Mouse (Mus musculus) left cerebral cortex, adult 2 months (tissue): ENCODE data around the gene Dclk3. TPM values are rescaled to one million over a fixed set of nuclear protein-coding genes. Genes with fewer than 3 reads are reported as not detected.

Experiments used
- DNase-seq, 2 experiments: peaks; one replicate each; pipeline ENCODE4 v3.0.0; 2021 to 2022; ENCODE audit warnings: low spot score in 2 of 2, mixed read lengths in 1 of 2; ENCODE audit errors: extremely low spot score in 1 of 2
- H3K27ac ChIP-seq: fragments of 200-600 bp; 2 replicates; pipeline ENCODE4 v1.8.1; 2022
- H3K4me3 ChIP-seq: fragments of 200-600 bp; 2 replicates; pipeline ENCODE4 v1.8.1; 2022
- CTCF ChIP-seq: fragments of 200-600 bp; IDR thresholded peaks from 2 replicates; pipeline ENCODE4 v1.8.1; 2022; ENCODE audit warnings: antibody characterized with exemption, mild to moderate bottlenecking, moderate library complexity
- intact Hi-C: fragments of 180-260 bp; cut with DNase I; formaldehyde crosslinking; loops from one replicate; pipeline ENCODE4 v1.15.1; 2025
- total RNA-seq, 2 experiments: library from RNA; stranded (reverse); gene quantifications; 2 replicates each; pipeline ENCODE4 v1.2.3; 2021

Dclk3 gene
- total RNA-seq, 2 experiments from 2014 or later: 50.8 to 54.7 TPM

- H3K27ac ChIP-seq: no peak overlapping the region
- no peak for DNase-seq
- H3K4me3 ChIP-seq: no peak overlapping the region
- intact Hi-C loops: no loop called here
- no peak for TF ChIP-seq CTCF
These were observed 35.0 kb downstream of the Dclk3 start for GRCm38 (mm10) chr9:111473686-111474457.

GRCm38 (mm10) chr9:111474458-111474745, 35.5 kb downstream of the Dclk3 start:
- intact Hi-C loops: no loop called here
- TF ChIP-seq CTCF: no peak
- Histone ChIP-seq H3K4me3 (no peak overlapping the region), H3K27ac (no peak overlapping the region)
- no peak for DNase-seq

- Histone ChIP-seq H3K27ac (no peak overlapping the region), H3K4me3 (no peak overlapping the region)
- no peak for TF ChIP-seq CTCF
- DNase-seq: no peak
- intact Hi-C loops: loop anchor here (5.0 kb wide), 1 partner anchor 33 kb away; no protein-coding TSS in a partner anchor
These were observed 36.4 kb downstream of the Dclk3 start for GRCm38 (mm10) chr9:111475281-111475680.

GRCm38 (mm10) chr9:111475973-111476372, 37.1 kb downstream of the Dclk3 start:
- no peak for DNase-seq
- no peak overlapping the region for H3K27ac ChIP-seq
- intact Hi-C loops: loop anchor here (5.0 kb wide), 1 partner anchor 34 kb away; no protein-coding TSS in a partner anchor
- no peak overlapping the region for H3K4me3 ChIP-seq
- TF ChIP-seq CTCF: no peak

DNA sequence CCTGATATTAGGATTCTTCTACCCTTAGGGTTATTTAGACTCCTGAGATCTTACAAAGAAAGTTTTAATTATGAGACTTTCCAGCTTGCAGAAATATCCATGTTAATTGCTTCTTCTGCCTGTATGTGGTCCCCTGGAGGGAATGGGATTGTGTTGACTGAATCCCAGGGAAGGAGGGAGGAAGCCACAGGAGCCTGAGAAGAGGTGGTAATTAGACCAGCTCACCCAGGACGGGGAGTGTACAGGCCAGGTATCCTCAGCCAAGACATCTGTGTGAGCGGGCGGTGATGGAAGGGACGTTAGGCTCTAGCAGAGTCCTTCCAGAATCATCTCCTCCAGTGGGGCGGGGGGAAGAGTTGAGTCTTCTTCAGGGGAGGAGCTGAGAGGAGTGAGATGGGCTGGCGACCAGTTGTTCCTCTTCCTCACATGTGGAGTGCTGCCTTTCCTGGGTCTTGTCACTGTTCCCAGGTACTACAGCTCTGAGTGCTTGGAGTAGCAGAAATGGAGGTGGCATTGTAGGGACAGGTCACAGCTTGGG, 37.7 kb downstream of the Dclk3 start:
- Histone ChIP-seq H3K4me3 (no peak overlapping the region), H3K27ac (no peak overlapping the region)
- intact Hi-C loops: loop anchor here (5.0 kb wide), 1 partner anchor 34 kb away; no protein-coding TSS in a partner anchor
- no peak for TF ChIP-seq CTCF
- no peak for DNase-seq

GRCm38 (mm10) chr9:111478853-111479490, 40.1 kb downstream of the Dclk3 start:
- Histone ChIP-seq H3K27ac (no peak overlapping the region), H3K4me3 (no peak overlapping the region)
- no peak for DNase-seq
- intact Hi-C loops: loop anchor here (1.0 to 5.0 kb wide), 3 partner anchors 37 to 188 kb away; no protein-coding TSS in a partner anchor
- peak; percentile 71 for TF ChIP-seq CTCF

DNA sequence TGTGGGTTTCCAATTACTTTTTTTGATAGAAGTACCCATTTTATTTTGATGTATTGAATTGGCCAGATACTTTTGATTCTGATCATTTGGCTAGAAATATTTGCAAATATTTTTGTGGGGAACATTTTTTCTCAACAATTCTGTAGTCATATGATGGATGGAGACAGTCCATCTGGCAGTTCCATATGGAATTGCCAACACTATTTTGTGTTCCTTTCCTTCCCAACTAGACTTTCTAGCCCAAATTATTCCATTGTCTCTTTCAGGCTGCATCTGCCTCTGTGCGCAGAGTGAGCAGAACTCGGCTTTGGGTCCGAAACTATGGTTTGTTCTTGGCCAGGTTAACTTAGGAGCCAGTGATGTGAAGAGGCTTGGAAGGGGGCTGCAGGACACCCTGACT, 42.1 kb downstream of the Dclk3 start:
- Histone ChIP-seq H3K27ac (no peak overlapping the region), H3K4me3 (no peak overlapping the region)
- DNase-seq: no peak
- intact Hi-C loops: no loop called here
- no peak for TF ChIP-seq CTCF

DNA sequence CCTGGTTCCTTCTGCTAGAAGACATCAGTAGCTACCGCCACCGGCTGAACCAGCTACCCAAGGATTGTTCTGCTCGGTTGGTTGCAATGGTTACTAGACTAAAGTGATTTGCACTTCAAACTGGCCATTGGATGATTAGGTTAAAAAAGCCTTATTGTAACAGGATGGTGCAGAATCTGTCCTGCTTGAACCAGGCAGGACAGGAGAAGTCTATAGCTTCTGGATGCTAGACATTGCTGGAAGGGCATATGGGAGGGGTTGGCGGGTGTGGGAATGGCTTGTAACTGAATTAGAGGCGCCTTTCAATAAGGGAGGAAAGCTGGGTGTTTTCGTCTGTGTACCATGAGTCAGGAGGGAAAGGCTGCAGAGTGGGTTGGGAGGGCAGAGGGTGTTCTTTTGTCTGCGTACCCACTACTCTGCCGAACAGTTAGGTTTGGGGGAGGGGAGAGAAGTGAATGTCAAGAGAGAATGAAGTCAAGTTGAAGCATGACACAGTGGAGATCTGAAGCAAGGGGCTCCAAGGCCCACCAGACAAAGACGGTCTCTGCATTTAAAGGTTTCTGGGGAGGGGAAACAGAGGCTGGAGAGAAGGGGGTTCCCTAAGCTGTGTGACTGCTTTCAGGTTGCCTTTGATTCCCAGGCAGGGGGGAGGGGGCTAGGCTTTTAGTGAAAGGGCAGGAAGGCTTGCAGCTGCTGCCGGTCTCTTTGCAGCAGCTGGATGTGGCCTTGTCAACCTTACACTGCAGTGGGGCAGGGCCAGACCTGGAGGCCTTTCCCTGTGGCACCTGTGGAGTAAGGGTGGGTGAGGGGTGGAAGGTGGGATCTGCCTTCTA, 48.0 kb downstream of the Dclk3 start:
- DNase-seq: no peak
- no peak overlapping the region for H3K4me3 ChIP-seq
- intact Hi-C loops: no loop called here
- no peak overlapping the region for H3K27ac ChIP-seq
- no peak for TF ChIP-seq CTCF

- TF ChIP-seq CTCF: no peak
- DNase-seq: no peak
- Histone ChIP-seq H3K4me3 (no peak overlapping the region), H3K27ac (no peak overlapping the region)
- intact Hi-C loops: no loop called here
These were observed 51.7 kb downstream of the Dclk3 start for GRCm38 (mm10) chr9:111490583-111490982.

DNA sequence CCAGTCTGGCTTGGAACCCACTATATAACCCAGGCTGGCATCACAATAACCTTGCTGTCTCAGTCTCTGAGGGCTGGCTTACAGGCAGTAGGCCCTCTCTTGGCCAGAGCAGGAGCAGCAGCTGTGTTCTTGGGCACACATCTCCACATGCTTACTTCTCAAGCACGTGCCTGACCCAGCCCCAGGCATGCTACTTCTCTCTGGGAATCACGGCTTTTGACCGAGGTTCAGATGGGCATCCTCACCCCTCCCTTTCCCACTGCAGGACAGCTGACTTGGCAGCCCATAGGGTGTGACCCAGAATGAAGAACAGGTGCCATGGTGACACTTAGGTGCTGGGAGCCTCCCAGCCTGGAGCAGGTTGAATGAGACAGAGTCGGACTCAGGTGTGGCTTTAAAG, 52.4 kb downstream of the Dclk3 start:
- DNase-seq: no peak
- intact Hi-C loops: no loop called here

GRCm38 (mm10) chr9:111493490-111493889, 54.6 kb downstream of the Dclk3 start:
- H3K27ac ChIP-seq: no peak overlapping the region
- DNase-seq: no peak
- intact Hi-C loops: no loop called here
- H3K4me3 ChIP-seq: no peak overlapping the region
- no peak for TF ChIP-seq CTCF

More for the DNA sequence above, 52.4 kb downstream of the Dclk3 start:
- H3K27ac ChIP-seq: no peak overlapping the region
- no peak for TF ChIP-seq CTCF
- H3K4me3 ChIP-seq: no peak overlapping the region
